Mouse (Mus musculus) neural tube, embryonic 11.5 days (tissue): ENCODE data around the gene Fam131b. TPM values are rescaled to one million over a fixed set of nuclear protein-coding genes. Genes with fewer than 3 reads are reported as not detected.

Experiments used
- ATAC-seq: fragments of 200-750 bp; cut with Nextera tagmentation; 2 replicates; pipeline ENCODE4 v1.8.0; 2017; ENCODE audit warnings: moderate number of reproducible peaks, mild to moderate bottlenecking, moderate TSS enrichment, moderate library complexity; ENCODE audit not compliant: insufficient read depth, low FRiP score, low TSS enrichment
- DNase-seq: peaks from one replicate; pipeline ENCODE4 v3.0.0-alpha.2; 2015; ENCODE audit warnings: low spot score
- H3K27ac ChIP-seq: fragments of 300-500 bp; sonication (generic); 2 replicates; pipeline ENCODE4 v1.5.1; 2014; ENCODE audit warnings: low read depth, mild to moderate bottlenecking, low read length
- H3K27me3 ChIP-seq: fragments of 300-500 bp; sonication (generic); 2 replicates; pipeline ENCODE4 v1.6.1; 2014; ENCODE audit warnings: mild to moderate bottlenecking, low read length, mixed read lengths; ENCODE audit not compliant: control insufficient read depth, insufficient read depth
- H3K36me3 ChIP-seq: fragments of 300-500 bp; sonication (generic); 2 replicates; pipeline ENCODE4 v1.6.1; 2014; ENCODE audit warnings: mild to moderate bottlenecking, low read length, moderate library complexity, mixed read lengths; ENCODE audit not compliant: control insufficient read depth, insufficient read depth
- H3K4me1 ChIP-seq: fragments of 300-500 bp; sonication (generic); 2 replicates; pipeline ENCODE4 v1.6.1; 2014; ENCODE audit warnings: low read length, mixed read lengths; ENCODE audit not compliant: control insufficient read depth, insufficient read depth
- H3K4me2 ChIP-seq: fragments of 300-500 bp; sonication (generic); 2 replicates; pipeline ENCODE4 v1.6.1; 2014; ENCODE audit warnings: low read depth, mild to moderate bottlenecking, moderate library complexity
- H3K4me3 ChIP-seq: fragments of 300-500 bp; sonication (generic); 2 replicates; pipeline ENCODE4 v1.5.1; 2014; ENCODE audit warnings: low read depth, low read length
- H3K9ac ChIP-seq: fragments of 300-500 bp; sonication (generic); 2 replicates; pipeline ENCODE4 v1.6.1; 2014; ENCODE audit warnings: mild to moderate bottlenecking, low read length
- H3K9me3 ChIP-seq: fragments of 300-500 bp; sonication (generic); 2 replicates; pipeline ENCODE4 v1.6.1; 2016; ENCODE audit warnings: low read length; ENCODE audit not compliant: control insufficient read depth
- WGBS: fragments of 180-500 bp; shearing (Covaris S2); extraction: QIAGEN DNeasy Blood & Tissue Kit; methylation state at CpG from one replicate; pipeline ENCODE4 v1.1.7; 2014; 5-methylcytosine and 5-hydroxymethylcytosine counted together
- polyA plus RNA-seq: library from polyadenylated mRNA; unstranded; fragments of >200 nt; fragmentation: Nextera tagmentation; extraction: Ambion mirVana; gene quantifications from 2 replicates; pipeline ENCODE4 v1.2.1, GENCODE M21; 2014

The Fam131b gene
- polyA plus RNA-seq, 1 experiment from 2014 or later = 3.4 TPM

DNA sequence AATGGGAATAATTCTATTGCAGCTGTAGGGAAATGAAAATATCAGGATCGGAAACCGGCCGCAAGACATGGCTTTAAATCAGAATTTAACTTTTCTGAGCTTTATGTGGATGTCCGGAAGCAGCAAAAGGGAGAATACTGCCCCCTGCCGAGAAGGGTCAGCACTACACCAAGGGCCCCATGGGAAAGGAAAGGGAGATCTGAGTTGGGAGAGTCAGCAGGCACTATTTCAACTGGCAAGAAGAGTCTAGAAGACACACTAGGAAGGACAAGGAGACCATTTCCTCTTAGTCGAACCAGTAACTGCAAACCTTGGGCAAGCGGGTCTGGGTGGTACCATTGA, 796 bp upstream of the Fam131b start:
- peak overlapping the region; percentile 93 for H3K4me2 ChIP-seq
- H3K36me3 ChIP-seq = no peaks in the 10 kb centered on the region
- H3K4me1 ChIP-seq = peaks cover 2% of the 10 kb centered on the region; the same call in 1 of the 2 replicates
- H3K27ac ChIP-seq = no peak overlapping the region; the same call in 1 of the 2 replicates
- DNase-seq (peak; percentile 81), ATAC-seq (peak; percentile 18; the same call in 1 of the 2 replicates)
- H3K9ac ChIP-seq = peak overlapping the region; percentile 76
- 3% methylated on average over 7 of the region's 7 CpGs for WGBS
- H3K27me3 ChIP-seq = peaks cover 3% of the 10 kb centered on the region; the same call in 1 of the 2 replicates
- H3K4me3 ChIP-seq = peak overlapping the region; percentile 66
- no peaks in the 10 kb centered on the region for H3K9me3 ChIP-seq

DNA sequence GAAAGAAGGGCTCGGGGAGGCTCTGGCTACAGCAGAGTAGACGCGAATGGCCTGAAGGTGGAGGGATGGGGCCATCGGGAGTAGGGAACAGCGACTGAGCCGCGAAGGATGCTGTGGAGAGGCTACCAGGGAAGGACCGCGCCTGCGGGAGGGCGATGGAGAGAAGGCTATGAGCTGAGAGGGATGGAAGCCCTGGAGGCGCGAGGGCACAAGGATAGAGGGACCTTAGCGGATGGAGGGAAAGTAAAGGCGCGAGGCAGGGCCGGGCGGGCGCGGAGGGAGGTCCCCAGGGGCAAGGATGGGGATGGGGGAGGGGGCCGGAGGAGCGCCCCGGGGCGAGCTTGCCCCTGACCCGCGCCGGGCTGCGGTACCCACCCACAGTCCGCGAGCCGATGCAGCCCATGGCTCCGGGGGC, 369 bp downstream of the Fam131b start:
- Histone ChIP-seq H3K9me3 (no peaks in the 10 kb centered on the region), H3K36me3 (no peaks in the 10 kb centered on the region), H3K27me3 (peaks cover 3% of the 10 kb centered on the region; the same call in 1 of the 2 replicates), H3K9ac (peak overlapping the region; percentile 76), H3K27ac (peak overlapping the region; percentile 82), H3K4me1 (peaks cover 2% of the 10 kb centered on the region; the same call in 1 of the 2 replicates), H3K4me2 (peak overlapping the region; percentile 93), H3K4me3 (peak overlapping the region; percentile 66)
- ATAC-seq = peak; percentile 76
- DNase-seq = peak; percentile 64
- WGBS = 0% methylated on average over 18 of the region's 32 CpGs

GRCm38 (mm10) chr6:42323371-42324066, 924 bp downstream of the Fam131b start:
- ATAC-seq = peak; percentile 21; the same call in 1 of the 2 replicates
- Histone ChIP-seq H3K4me2 (peak overlapping the region; percentile 93), H3K27me3 (peaks cover 3% of the 10 kb centered on the region; the same call in 1 of the 2 replicates), H3K4me3 (peak overlapping the region; percentile 66), H3K9me3 (no peaks in the 10 kb centered on the region), H3K36me3 (no peaks in the 10 kb centered on the region), H3K27ac (peak overlapping the region; percentile 82), H3K9ac (peak overlapping the region; percentile 76), H3K4me1 (peaks cover 2% of the 10 kb centered on the region; the same call in 1 of the 2 replicates)
- DNase-seq = no peak
- 1% methylated on average over 28 of the region's 28 CpGs for WGBS

DNA sequence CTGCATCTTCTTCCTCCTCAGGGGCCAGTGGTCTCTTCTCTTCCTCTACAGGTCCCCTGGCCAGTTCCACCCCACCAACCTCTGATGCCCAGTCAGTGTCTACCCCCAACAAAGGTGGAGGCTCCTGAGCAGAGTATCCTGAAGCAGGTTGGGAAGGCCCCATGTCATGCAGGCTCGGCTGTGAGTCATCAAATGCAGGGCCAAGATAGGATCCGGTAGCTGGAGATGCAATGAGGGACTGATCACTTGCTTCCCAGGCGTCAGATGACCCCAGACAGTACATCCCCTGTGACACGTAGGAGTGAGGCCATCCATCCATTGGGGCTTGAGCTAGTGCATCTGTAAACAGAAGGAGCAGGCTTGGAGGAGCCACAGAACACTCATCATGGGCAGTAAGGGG, 6.2 kb downstream of the Fam131b start:
- no peak for DNase-seq
- ATAC-seq = no peak
- peaks cover 3% of the 10 kb centered on the region; the same call in 1 of the 2 replicates for H3K27me3 ChIP-seq
- H3K4me2 ChIP-seq = no peak overlapping the region
- no peak overlapping the region for H3K27ac ChIP-seq
- no peak overlapping the region for H3K9ac ChIP-seq
- no peaks in the 10 kb centered on the region for H3K9me3 ChIP-seq
- no peaks in the 10 kb centered on the region; the same call in 1 of the 2 replicates for H3K4me1 ChIP-seq
- WGBS = 88% methylated on average over 4 of the region's 4 CpGs
- H3K4me3 ChIP-seq = no peak overlapping the region
- no peaks in the 10 kb centered on the region for H3K36me3 ChIP-seq

DNA sequence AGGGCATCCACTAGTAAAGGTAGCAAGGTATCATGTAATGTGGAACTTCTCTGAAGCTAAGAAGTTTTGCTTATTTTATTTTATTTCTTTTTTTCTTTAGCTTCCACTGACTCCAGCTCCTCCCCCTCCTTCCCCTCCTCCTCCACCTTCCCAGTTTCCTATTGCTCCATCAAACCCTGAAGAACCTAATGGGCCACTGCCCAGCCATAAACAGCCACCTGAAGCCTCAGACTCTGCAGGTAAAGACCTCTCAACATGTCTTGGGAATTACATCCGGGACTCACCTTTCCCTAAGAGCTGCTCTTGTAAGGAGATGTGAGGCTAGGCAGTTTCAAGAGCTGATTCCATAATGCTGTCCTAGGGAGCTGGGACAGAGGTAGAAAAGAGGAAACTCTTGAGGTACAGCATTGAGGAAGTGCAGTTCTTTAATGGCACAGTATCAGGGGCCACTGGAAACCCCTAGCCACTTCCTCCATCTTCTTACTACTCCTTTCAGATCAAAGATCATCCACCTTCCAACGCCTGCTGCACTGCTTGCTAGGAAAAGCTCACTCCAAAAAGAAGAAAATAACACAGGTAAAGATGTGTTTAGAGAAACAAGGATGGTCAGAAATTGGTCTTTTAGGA, 13.9 kb downstream of the Fam131b start:
- Histone ChIP-seq H3K4me1 (no peaks in the 10 kb centered on the region), H3K9me3 (no peaks in the 10 kb centered on the region), H3K27ac (no peak overlapping the region), H3K36me3 (no peaks in the 10 kb centered on the region; the same call in 1 of the 2 replicates), H3K4me3 (no peak overlapping the region), H3K9ac (no peak overlapping the region), H3K27me3 (no peaks in the 10 kb centered on the region), H3K4me2 (no peak overlapping the region)
- ATAC-seq (no peak), DNase-seq (no peak)
- 84% methylated on average over 2 of the region's 2 CpGs for WGBS

DNA sequence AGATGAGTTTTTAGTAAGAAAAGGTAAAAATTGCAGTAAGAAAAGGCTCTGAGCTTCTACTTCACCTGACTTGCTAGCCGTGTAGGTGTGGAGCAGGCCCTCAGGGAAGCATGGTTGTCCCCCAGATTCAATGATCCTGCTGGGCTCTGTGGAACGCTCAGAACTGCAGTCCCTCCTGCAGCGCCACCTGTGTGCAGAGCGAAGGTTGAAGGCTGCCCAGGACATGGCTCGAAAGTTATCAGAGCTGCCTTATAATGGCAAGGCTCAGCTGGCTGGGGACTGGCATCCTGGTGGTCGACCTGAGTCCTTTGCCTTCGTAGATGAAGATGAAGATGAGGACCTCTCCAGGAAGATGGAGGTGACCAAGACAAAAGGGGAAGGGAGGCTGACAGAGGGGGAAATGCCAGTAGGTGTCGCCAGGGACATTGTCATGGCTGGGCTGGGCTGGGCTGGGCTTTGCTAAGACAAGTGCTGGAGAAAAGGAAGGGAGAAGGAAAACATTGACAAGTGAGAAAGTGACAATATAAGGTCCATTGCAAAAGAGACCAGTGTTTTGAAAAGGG, 14.5 kb downstream of the Fam131b start:
- Histone ChIP-seq H3K9ac (no peak overlapping the region), H3K36me3 (no peaks in the 10 kb centered on the region; the same call in 1 of the 2 replicates), H3K4me3 (no peak overlapping the region), H3K4me1 (no peaks in the 10 kb centered on the region), H3K4me2 (no peak overlapping the region), H3K27ac (no peak overlapping the region), H3K27me3 (no peaks in the 10 kb centered on the region), H3K9me3 (no peaks in the 10 kb centered on the region)
- WGBS = 40% methylated on average over 8 of the region's 8 CpGs
- DNase-seq (no peak), ATAC-seq (no peak)

GRCm38 (mm10) chr6:42299362-42299761, 25.1 kb downstream of the Fam131b start:
- no peak overlapping the region for H3K9ac ChIP-seq
- no peak overlapping the region for H3K4me3 ChIP-seq
- ATAC-seq (no peak), DNase-seq (no peak)
- no peaks in the 10 kb centered on the region for H3K27me3 ChIP-seq
- no peaks in the 10 kb centered on the region for H3K9me3 ChIP-seq
- WGBS = 87% methylated on average over 5 of the region's 5 CpGs
- H3K4me1 ChIP-seq = no peaks in the 10 kb centered on the region
- H3K4me2 ChIP-seq = no peak overlapping the region
- H3K36me3 ChIP-seq = no peaks in the 10 kb centered on the region
- no peak overlapping the region for H3K27ac ChIP-seq

DNA sequence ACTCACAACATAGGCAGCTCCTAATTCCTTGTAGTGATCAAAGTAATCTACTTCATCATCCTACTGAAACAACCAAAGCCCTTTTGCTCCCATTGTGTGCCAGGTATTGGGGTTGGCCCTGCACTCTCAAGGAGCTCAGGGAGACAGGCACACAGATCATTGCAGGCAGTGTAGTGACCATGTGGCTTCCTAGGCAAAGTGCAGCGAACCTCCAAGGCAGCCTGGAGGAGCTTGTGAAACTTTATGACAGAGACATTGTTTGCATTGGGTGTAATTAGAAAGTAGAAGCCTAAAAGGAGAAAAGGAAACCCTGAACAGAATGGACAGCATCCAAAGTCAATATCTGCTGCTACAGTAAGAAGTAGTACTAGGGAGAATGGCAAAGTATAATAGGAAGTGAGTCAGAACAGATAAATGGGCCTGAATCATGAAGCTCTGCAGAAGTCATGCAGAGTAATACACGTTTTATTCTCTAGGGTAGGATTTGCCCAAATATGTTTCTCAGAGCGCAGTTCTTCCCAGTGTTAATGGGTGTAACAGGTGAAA, 28.8 kb downstream of the Fam131b start:
- Histone ChIP-seq H3K27ac (no peak overlapping the region), H3K27me3 (no peaks in the 10 kb centered on the region), H3K4me1 (no peaks in the 10 kb centered on the region), H3K9ac (no peak overlapping the region), H3K36me3 (no peaks in the 10 kb centered on the region; the same call in none of the 2 replicates), H3K4me2 (no peak overlapping the region), H3K4me3 (no peak overlapping the region), H3K9me3 (no peaks in the 10 kb centered on the region)
- ATAC-seq (no peak), DNase-seq (no peak)
- WGBS = 78% methylated on average over 3 of the region's 3 CpGs
